Mouse (Mus musculus) forebrain, embryonic 14.5 days (tissue): ENCODE data around the gene Mbtd1. TPM values are rescaled to one million over a fixed set of nuclear protein-coding genes. Genes with fewer than 3 reads are reported as not detected.

Experiments
- ATAC-seq: fragments of 200-750 bp; cut with Nextera tagmentation; 2 replicates; pipeline ENCODE4 v1.8.0; 2017; ENCODE audit warnings: mild to moderate bottlenecking, moderate library complexity
- DNase-seq: peaks from one replicate; pipeline ENCODE4 v3.0.0-alpha.2; 2015; ENCODE audit warnings: low spot score
- H3K27ac ChIP-seq: fragments of 300-500 bp; sonication (generic); 2 replicates; pipeline ENCODE4 v1.5.1; 2014; ENCODE audit warnings: low read depth, mild to moderate bottlenecking, control low read depth, low read length, moderate library complexity
- H3K27me3 ChIP-seq: fragments of 300-500 bp; sonication (generic); replicated peaks from 2 replicates; pipeline ENCODE4 v1.6.1; 2014; ENCODE audit warnings: low read length, control low read depth, mixed read lengths; ENCODE audit not compliant: control insufficient read depth, insufficient read depth
- H3K36me3 ChIP-seq: fragments of 300-500 bp; sonication (generic); 2 replicates; pipeline ENCODE4 v1.6.1; 2014; ENCODE audit warnings: low read length, control low read depth; ENCODE audit not compliant: control insufficient read depth, insufficient read depth
- H3K4me1 ChIP-seq: fragments of 300-500 bp; sonication (generic); 2 replicates; pipeline ENCODE4 v1.6.1; 2014; ENCODE audit warnings: antibody characterized with exemption, low read length, control low read depth; ENCODE audit not compliant: control insufficient read depth, insufficient read depth
- H3K4me2 ChIP-seq: fragments of 300-500 bp; sonication (generic); 2 replicates; pipeline ENCODE4 v1.6.1; 2014; ENCODE audit warnings: mild to moderate bottlenecking, control low read depth, low read length
- H3K4me3 ChIP-seq: fragments of 300-500 bp; sonication (generic); 2 replicates; pipeline ENCODE4 v1.5.1; 2014; ENCODE audit warnings: low read depth, low read length, control low read depth
- H3K9ac ChIP-seq: fragments of 300-500 bp; sonication (generic); 2 replicates; pipeline ENCODE4 v1.6.1; 2014; ENCODE audit warnings: mild to moderate bottlenecking, low read length, control low read depth, moderate library complexity
- H3K9me3 ChIP-seq: fragments of 300-500 bp; sonication (generic); replicated peaks from 2 replicates; pipeline ENCODE4 v1.6.1; 2016; ENCODE audit warnings: low read length, control low read depth, mixed read lengths; ENCODE audit not compliant: control insufficient read depth
- WGBS: fragments of 180-500 bp; shearing (Covaris S2); extraction: QIAGEN DNeasy Blood & Tissue Kit; methylation state at CpG from one replicate; pipeline ENCODE4 v1.1.7; 2014; 5-methylcytosine and 5-hydroxymethylcytosine counted together
- polyA plus RNA-seq: library from polyadenylated mRNA; unstranded; fragments of >200 nt; fragmentation: Nextera tagmentation; extraction: Ambion mirVana; gene quantifications from 2 replicates; pipeline ENCODE4 v1.2.1, GENCODE M21; 2014

Gene Mbtd1
- polyA plus RNA-seq, 1 experiment from 2014 or later: 27.2 TPM

DNA sequence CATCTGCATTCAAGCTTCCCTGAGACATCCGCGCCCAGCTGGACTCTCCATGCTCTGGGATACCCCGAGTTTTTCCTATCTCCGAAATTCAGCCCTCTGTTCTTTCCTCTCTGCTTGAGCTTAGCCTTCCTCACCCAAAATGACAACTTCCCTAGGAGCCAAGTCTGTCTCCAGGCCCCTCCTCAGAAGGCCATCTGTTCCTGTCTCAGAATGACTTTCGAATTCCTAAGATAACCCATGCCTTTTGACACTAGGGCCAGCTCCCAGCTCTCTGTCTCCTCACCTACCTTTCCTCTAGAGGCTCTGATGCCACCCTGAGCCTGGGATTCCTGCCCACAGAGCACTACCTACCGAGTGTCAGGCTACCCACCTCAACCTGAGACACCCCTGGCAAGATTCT is 70.5 kb downstream of the Mbtd1 start, which contains the start of gene Nme2:
Gene Nme2 (minus strand): TSS at position 101 of the 400 bp plus-strand sequence.
- H3K4me1 ChIP-seq: peaks cover 9% of the 10 kb centered on the region
- peak; percentile 3; the same call in 1 of the 2 replicates for ATAC-seq
- 9% methylated on average over 6 of the region's 6 CpGs for WGBS
- no peaks in the 10 kb centered on the region for H3K9me3 ChIP-seq
- H3K4me3 ChIP-seq: peak within 1 kb of the TSS; percentile 56
- H3K27ac ChIP-seq: peak within 1 kb of the TSS; percentile 84
- peak within 1 kb of the TSS; percentile 65 for H3K9ac ChIP-seq
- H3K27me3 ChIP-seq: no peaks in the 10 kb centered on the region
- DNase-seq: no peak
- H3K36me3 ChIP-seq: peaks cover 59% of the 10 kb centered on the region
- H3K4me2 ChIP-seq: peak within 1 kb of the TSS; percentile 91

DNA sequence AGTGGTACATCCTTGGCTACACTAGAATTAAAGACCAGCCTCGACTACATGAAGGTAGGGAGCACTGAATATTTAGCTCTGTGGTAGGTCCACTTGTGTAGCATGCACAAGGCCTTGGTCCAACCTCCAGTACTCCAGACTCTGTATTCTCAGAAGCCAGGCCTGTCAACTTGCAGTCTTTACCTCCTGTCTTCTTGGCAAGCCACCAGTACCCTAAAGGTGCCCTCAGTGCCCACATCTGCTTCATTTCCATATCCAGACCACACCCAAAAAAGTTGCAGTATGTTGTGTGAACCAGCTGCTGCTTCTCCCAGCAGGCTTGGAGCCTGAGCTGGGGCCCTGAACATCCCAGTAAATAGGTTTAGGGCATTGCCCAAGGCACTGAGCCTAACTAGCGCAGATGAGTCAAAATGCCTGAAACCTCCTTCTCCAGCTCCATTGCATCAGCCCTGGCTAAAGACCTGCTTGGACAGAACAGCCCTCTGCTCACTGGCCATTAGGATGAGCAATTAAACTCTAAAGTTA is 71.4 kb downstream of the Mbtd1 start:
- Histone ChIP-seq H3K27ac (no peak overlapping the region), H3K4me2 (no peak overlapping the region), H3K9ac (no peak overlapping the region), H3K9me3 (no peaks in the 10 kb centered on the region), H3K27me3 (no peaks in the 10 kb centered on the region), H3K4me1 (peaks cover 9% of the 10 kb centered on the region), H3K4me3 (no peak overlapping the region), H3K36me3 (peaks cover 61% of the 10 kb centered on the region)
- 84% methylated on average over 2 of the region's 2 CpGs for WGBS
- no peak for DNase-seq
- ATAC-seq: no peak

DNA sequence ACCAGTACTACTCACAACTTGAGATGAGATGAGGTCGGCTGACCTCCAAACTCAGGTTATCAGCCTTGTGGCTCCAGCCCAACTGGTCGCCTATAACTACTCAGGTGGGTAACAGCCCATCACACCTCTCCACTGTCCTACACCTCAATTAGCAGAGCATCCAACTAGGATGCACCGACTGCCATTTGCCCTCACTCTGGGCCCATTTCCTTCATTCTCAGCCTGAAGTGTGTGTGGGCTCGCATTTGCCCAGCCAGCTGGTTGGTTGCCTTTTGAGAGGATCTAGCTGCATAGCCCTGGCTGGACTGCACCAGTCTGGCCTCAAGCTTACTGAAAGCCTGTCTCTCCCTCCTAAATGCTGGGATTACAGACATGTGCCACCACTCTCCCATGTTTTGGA is 72.1 kb downstream of the Mbtd1 start:
- Histone ChIP-seq H3K9me3 (no peaks in the 10 kb centered on the region), H3K27me3 (no peaks in the 10 kb centered on the region), H3K4me3 (no peak overlapping the region), H3K9ac (no peak overlapping the region), H3K36me3 (peaks cover 61% of the 10 kb centered on the region), H3K27ac (no peak overlapping the region), H3K4me1 (peaks cover 9% of the 10 kb centered on the region), H3K4me2 (no peak overlapping the region)
- no peak for DNase-seq
- no peak for ATAC-seq
- WGBS: 87% methylated on average over 4 of the region's 4 CpGs

DNA sequence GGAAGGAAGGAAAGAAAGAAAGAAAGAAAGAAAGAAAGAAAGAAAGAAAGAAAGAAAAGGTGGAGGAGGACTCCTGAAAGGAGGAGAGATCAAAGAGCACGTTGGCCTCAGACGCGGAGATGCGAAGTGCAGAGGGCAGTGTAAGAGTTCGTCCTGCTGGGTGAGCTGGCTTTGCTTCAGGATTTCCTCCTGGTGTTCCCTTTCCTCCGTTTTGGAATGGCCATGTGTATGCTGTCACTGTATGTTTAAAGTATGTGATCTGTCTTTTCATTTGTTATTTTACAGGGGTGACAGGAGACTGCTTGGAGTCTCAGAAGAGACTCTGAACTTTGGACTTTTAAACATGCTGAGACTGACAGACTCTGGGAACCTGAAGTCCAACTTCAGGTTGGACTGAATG is 75.8 kb downstream of the Mbtd1 start:
- Histone ChIP-seq H3K27me3 (no peaks in the 10 kb centered on the region), H3K4me2 (no peak overlapping the region), H3K4me1 (no peaks in the 10 kb centered on the region; the same call in 1 of the 2 replicates), H3K9ac (no peak overlapping the region), H3K27ac (no peak overlapping the region), H3K9me3 (no peaks in the 10 kb centered on the region), H3K4me3 (no peak overlapping the region), H3K36me3 (peaks cover 83% of the 10 kb centered on the region)
- 93% methylated on average over 6 of the region's 6 CpGs for WGBS
- DNase-seq: no peak
- no peak for ATAC-seq

DNA sequence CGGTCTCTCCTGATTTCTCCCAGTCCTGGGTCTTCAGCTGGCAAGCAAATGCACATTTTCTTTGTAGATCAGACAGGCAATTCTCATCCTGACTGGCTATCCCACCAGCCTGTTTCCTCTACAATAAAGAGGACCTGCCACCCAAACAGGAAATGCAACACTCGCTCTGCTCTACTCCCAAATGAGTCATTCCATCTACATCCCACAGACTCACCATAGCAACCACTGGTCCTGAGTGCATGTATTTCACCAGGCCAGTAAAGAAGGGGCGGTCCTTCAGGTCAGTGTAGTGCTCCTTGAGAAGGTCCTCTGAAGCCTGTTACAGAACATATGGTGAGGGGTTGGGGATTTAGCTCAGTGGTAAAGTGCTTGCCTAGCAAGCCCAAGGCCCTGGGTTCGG is 77.4 kb downstream of the Mbtd1 start:
- 0 out of 2 replicates have a peak, but pooled peaks cover 3% of the 10 kb centered on the region for H3K4me1 ChIP-seq
- H3K4me3 ChIP-seq: no peak overlapping the region
- peaks cover 77% of the 10 kb centered on the region for H3K36me3 ChIP-seq
- no peak overlapping the region for H3K4me2 ChIP-seq
- no peak overlapping the region for H3K27ac ChIP-seq
- no peak for ATAC-seq
- 83% methylated on average over 4 of the region's 4 CpGs for WGBS
- DNase-seq: no peak
- no peaks in the 10 kb centered on the region for H3K9me3 ChIP-seq
- no peaks in the 10 kb centered on the region for H3K27me3 ChIP-seq
- H3K9ac ChIP-seq: no peak overlapping the region

DNA sequence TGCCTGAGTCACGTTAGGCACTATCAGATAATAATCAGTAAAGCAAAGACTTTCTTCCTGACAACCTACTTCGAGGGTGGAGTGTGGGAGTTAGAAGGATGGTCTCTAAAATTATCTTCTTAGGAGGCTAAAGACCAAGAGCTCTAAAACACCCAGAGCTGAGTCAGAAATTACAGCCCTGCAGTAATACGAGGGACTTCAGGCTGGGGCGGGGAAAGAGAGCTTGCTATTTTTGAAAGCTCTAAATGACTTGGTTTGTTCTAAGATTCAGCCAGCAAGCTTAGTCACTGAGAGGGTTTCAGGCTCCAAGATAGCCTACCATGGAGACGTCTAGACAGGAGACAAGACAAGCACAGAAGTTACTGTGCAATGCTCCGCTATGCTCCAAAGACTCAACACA is 79.7 kb downstream of the Mbtd1 start:
- H3K9me3 ChIP-seq: no peaks in the 10 kb centered on the region
- 0 out of 2 replicates have a peak, but pooled peaks cover 7% of the 10 kb centered on the region for H3K4me1 ChIP-seq
- no peak overlapping the region for H3K4me2 ChIP-seq
- H3K27me3 ChIP-seq: no peaks in the 10 kb centered on the region
- ATAC-seq (no peak), DNase-seq (no peak)
- no peak overlapping the region for H3K9ac ChIP-seq
- no peak overlapping the region for H3K27ac ChIP-seq
- peaks cover 54% of the 10 kb centered on the region for H3K36me3 ChIP-seq
- no peak overlapping the region for H3K4me3 ChIP-seq
- WGBS: 95% methylated on average over 6 of the region's 6 CpGs

DNA sequence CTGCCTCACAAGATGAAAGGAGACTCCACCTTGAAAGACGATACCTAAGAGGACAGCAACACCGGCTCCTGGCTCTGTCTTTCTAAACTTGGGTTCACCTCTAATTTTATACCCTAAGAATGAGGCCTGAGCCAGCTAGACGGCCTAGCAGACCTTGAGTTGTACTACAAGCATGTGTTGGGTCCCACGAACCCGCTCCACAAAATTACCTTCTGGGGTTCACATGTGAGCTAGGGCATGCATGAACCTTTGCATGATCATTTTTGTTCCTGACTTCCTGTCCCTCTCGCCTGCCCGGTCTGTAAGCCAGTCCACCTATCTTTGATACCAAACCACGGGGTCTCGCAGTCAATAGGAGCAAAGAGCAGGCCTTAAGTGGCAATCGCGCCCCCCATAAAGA is 81.7 kb downstream of the Mbtd1 start:
- no peak for ATAC-seq

DNA sequence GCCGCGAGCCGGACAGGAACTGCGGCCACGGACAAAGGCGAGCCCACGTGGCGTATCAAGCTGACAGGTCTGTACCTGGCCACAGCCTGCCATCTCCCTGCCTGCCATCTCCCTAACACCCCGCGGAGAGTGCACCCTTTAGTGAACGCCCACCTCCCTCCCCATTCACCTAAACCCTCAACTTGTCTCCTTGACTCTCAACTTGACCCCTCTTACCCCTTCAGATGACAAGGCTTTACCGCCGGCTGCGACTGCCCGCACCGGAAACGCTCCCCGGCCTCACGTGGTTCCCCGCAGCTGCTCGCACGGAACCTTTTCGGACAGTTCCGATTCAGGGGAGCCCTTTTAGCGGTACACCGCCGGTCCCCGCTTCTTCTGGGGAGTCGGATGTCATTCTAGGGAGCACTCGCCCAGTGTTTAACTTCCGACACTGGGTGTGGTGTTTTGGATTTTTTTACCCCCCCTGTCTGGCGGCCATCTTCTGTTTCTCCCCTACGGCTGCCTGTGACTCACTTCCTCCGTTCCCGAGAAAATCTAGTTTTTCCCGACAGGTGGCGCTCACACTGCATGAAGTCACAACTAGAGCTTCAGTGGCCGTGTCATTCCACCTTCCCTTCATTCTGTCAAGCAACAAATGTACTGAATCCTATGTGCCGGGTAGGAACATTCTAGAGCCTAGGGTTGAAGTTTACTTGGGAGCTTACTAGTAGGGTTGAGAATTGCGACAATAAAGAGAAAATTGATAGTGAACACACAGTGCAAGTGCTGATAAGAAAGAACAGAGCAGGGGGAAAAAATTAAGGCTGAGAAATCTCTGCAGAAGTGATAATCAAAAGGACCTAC is 82.6 kb downstream of the Mbtd1 start, which contains the start of the genes Gm20390 and Nme1:
Gene Gm20390 (minus strand): TSS at position 289 of the 843 bp plus-strand sequence.
Gene Nme1 (minus strand): TSS at position 517 of the 843 bp plus-strand sequence.
- H3K27ac ChIP-seq: peak within 1 kb of the TSS; percentile 71
- ATAC-seq (peak; percentile 96), DNase-seq (peak; percentile 99)
- peaks cover 27% of the 10 kb centered on the region for H3K36me3 ChIP-seq
- H3K27me3 ChIP-seq: no peaks in the 10 kb centered on the region
- peak within 1 kb of the TSS; percentile 73 for H3K4me2 ChIP-seq
- H3K4me1 ChIP-seq: 0 out of 2 replicates have a peak, but pooled peaks cover 7% of the 10 kb centered on the region
- H3K9ac ChIP-seq: peak within 1 kb of the TSS; percentile 78
- peak within 1 kb of the TSS; percentile 72 for H3K4me3 ChIP-seq
- no peaks in the 10 kb centered on the region for H3K9me3 ChIP-seq
- under 1% methylated on average over 40 of the region's 40 CpGs for WGBS

More for the DNA sequence above, 81.7 kb downstream of the Mbtd1 start:
- Histone ChIP-seq H3K4me2 (peak overlapping the region; percentile 73), H3K36me3 (peaks cover 36% of the 10 kb centered on the region), H3K27me3 (no peaks in the 10 kb centered on the region), H3K9ac (peak overlapping the region; percentile 78), H3K4me3 (peak overlapping the region; percentile 72), H3K9me3 (no peaks in the 10 kb centered on the region), H3K4me1 (0 out of 2 replicates have a peak, but pooled peaks cover 7% of the 10 kb centered on the region), H3K27ac (peak overlapping the region; percentile 71; the same call in 1 of the 2 replicates)
- WGBS: 3% methylated on average over 11 of the region's 11 CpGs
- peak; percentile 8 for DNase-seq

DNA sequence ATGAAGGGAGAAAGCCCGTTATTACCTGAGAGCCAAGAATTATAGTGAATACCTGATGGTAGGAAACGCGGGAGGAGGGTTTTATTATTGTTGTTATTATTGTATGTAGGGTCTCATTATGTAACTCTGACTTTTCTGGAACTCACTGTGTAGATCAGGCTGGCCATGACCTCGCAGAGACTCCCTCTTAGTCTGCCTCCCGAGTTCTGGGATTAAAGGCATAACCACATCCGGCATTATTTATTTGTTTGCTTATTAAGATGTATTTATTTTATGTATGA is 83.1 kb downstream of the Mbtd1 start:
- Histone ChIP-seq H3K4me1 (0 out of 2 replicates have a peak, but pooled peaks cover 7% of the 10 kb centered on the region), H3K9ac (peak overlapping the region; percentile 53; the same call in 1 of the 2 replicates), H3K4me2 (peak overlapping the region; percentile 47), H3K4me3 (peak overlapping the region; percentile 72), H3K27me3 (no peaks in the 10 kb centered on the region), H3K9me3 (no peaks in the 10 kb centered on the region), H3K27ac (peak overlapping the region; percentile 63; the same call in 1 of the 2 replicates), H3K36me3 (peaks cover 22% of the 10 kb centered on the region)
- ATAC-seq (0 out of 2 replicates have a peak, but pooled peaks have one; percentile 2), DNase-seq (no peak)
- WGBS: 47% methylated on average over 6 of the region's 6 CpGs
